Mouse (Mus musculus) midbrain, postnatal 0 days (tissue): ENCODE results near the gene Carns1. TPM values are rescaled to one million over a fixed set of nuclear protein-coding genes. Genes with fewer than 3 reads are reported as not detected.

Source experiments
- ATAC-seq: fragments of 200-750 bp; cut with Nextera tagmentation; 2 replicates; pipeline ENCODE4 v1.8.0; 2017; ENCODE audit warnings: moderate number of reproducible peaks, mild to moderate bottlenecking, moderate TSS enrichment, moderate library complexity; ENCODE audit not compliant: low FRiP score
- DNase-seq: peaks from one replicate; pipeline ENCODE4 v3.0.0-alpha.2; 2015; ENCODE audit warnings: low spot score
- H3K27ac ChIP-seq: fragments of 300-500 bp; sonication (generic); 2 replicates; pipeline ENCODE4 v1.5.1; 2014; ENCODE audit warnings: low read depth, mild to moderate bottlenecking, low read length, mixed read lengths
- H3K27me3 ChIP-seq: fragments of 300-500 bp; sonication (generic); 2 replicates; pipeline ENCODE4 v1.6.1; 2014; ENCODE audit warnings: low read length, control low read depth, mixed read lengths; ENCODE audit not compliant: insufficient read depth
- H3K36me3 ChIP-seq: fragments of 300-500 bp; sonication (generic); 2 replicates; pipeline ENCODE4 v1.6.1; 2014; ENCODE audit warnings: low read length, control low read depth, mixed read lengths; ENCODE audit not compliant: insufficient read depth
- H3K4me1 ChIP-seq: fragments of 300-500 bp; sonication (generic); 2 replicates; pipeline ENCODE4 v1.6.1; 2014; ENCODE audit warnings: mild to moderate bottlenecking, control low read depth, antibody characterized with exemption, low read length, mixed read lengths; ENCODE audit not compliant: insufficient read depth
- H3K4me2 ChIP-seq: fragments of 300-500 bp; sonication (generic); 2 replicates; pipeline ENCODE4 v1.6.1; 2014; ENCODE audit warnings: low read depth, mild to moderate bottlenecking, low read length, mixed read lengths; ENCODE audit not compliant: poor library complexity, severe bottlenecking
- H3K4me3 ChIP-seq: fragments of 300-500 bp; sonication (generic); 2 replicates; pipeline ENCODE4 v1.5.1; 2014; ENCODE audit warnings: low read depth, mild to moderate bottlenecking, low read length, moderate library complexity
- H3K9ac ChIP-seq: fragments of 300-500 bp; sonication (generic); replicated peaks from 2 replicates; pipeline ENCODE4 v1.6.1; 2014; ENCODE audit warnings: mild to moderate bottlenecking, low read length, moderate library complexity, mixed read lengths; ENCODE audit not compliant: poor library complexity, severe bottlenecking
- H3K9me3 ChIP-seq: fragments of 300-500 bp; sonication (generic); 2 replicates; pipeline ENCODE4 v1.6.1; 2016; ENCODE audit warnings: low read length, control low read depth
- CTCF ChIP-seq: IDR thresholded peaks from 2 replicates; pipeline ENCODE4 v1.5.1; 2016; ENCODE audit warnings: antibody characterized with exemption, mild to moderate bottlenecking
- WGBS: fragments of 180-500 bp; shearing (Covaris S2); extraction: QIAGEN DNeasy Blood & Tissue Kit; methylation state at CpG from one replicate; pipeline ENCODE4 v1.1.7; 2014; 5-methylcytosine and 5-hydroxymethylcytosine counted together
- polyA plus RNA-seq: library from polyadenylated mRNA; unstranded; fragments of >200 nt; fragmentation: Nextera tagmentation; extraction: Ambion mirVana; gene quantifications from 2 replicates; pipeline ENCODE4 v1.2.1, GENCODE M21; 2015
- total RNA-seq: library from RNA; depleted of rRNA; stranded (reverse); fragments of >200 nt; gene quantifications from 2 replicates; pipeline ENCODE4 v1.2.3, GENCODE M21; 2014

The Carns1 gene
- total and polyA plus RNA-seq, 2 experiments from 2014 or later = 6.6 to 6.9 TPM

DNA sequence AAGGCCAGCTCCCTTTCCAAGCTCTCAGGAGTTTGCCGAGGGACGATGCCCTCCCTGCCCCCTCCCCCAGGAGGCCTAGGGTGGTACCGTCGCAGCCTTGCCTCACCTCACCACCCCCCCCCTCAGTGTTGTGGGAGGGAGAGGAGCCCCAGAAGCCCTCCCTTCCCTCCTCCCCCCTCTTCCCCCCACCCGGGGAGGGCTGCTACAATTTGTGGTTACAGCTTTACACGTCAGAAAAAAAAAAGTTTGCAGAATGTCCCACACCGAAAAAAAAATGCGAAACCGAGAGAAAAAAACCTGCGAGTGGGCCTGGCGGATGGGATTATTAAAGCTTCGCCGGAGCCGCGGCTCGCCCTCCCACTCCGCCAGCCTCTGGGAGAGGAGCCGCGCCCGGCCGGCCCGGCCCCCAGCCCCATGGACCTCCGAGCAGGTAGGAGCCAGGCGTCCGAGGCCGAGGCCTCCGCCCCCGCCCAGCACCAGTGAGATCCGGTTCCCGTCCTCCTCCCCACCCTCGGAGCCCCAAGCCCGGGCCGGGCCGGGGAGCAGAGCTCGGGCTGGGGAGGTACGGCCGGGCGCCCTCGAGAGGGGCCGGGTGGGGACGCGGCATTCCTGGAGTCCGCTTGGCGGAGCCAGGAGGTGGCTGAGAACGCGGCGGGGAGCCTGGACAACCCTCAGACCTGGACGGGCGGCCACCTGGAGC, 38.9 kb upstream of the Carns1 start, which contains the start of the genes Clcf1 and AC109138.7:
Gene Clcf1 (plus strand): TSS at position 168 of the 700 bp plus-strand sequence.
Gene AC109138.7 (plus strand): TSS at position 287 of the 700 bp plus-strand sequence.
- Histone ChIP-seq H3K4me3 (peak within 1 kb of the TSS; percentile 39), H3K27ac (no peak within 1 kb of the TSS), H3K9me3 (no peaks in the 10 kb centered on the region), H3K4me2 (peak within 1 kb of the TSS; percentile 91), H3K36me3 (no peaks in the 10 kb centered on the region), H3K4me1 (peaks cover 7% of the 10 kb centered on the region; the same call in 1 of the 2 replicates), H3K9ac (peak within 1 kb of the TSS; percentile 59), H3K27me3 (peaks cover 44% of the 10 kb centered on the region)
- under 1% methylated on average over 39 of the region's 49 CpGs for WGBS
- TF ChIP-seq CTCF = no peak
- DNase-seq = no peak
- 0 out of 2 replicates have a peak, but pooled peaks have one; percentile 31 for ATAC-seq

DNA sequence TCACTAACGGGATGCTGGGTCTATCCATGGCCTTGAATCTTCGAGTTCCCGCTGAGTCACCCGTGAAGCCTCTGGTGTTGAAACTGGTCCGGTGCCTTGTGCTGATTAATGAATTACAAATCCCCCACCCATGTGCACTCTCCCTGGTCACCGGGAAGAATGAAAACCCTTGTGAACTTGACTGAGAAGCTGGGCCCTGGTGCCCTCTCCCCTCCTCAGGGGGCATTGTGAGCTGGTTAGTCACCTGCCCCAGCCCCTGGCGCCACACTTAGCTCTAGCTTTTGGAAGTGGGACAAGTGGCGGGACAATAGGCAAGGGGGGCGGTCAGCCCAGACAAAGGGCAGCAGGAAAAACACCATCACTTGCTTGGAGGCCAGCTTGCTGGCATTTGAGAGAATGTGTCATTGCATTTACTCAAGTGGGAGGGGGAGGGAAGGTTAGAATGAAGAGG, 38.3 kb upstream of the Carns1 start:
- DNase-seq (no peak), ATAC-seq (no peak)
- no peak for TF ChIP-seq CTCF
- H3K4me2 ChIP-seq = peak overlapping the region; percentile 91; the same call in 1 of the 2 replicates
- H3K9ac ChIP-seq = no peak overlapping the region
- WGBS = 8% methylated on average over 9 of the region's 9 CpGs
- no peak overlapping the region for H3K27ac ChIP-seq
- no peaks in the 10 kb centered on the region for H3K36me3 ChIP-seq
- peaks cover 44% of the 10 kb centered on the region for H3K27me3 ChIP-seq
- H3K9me3 ChIP-seq = no peaks in the 10 kb centered on the region
- no peak overlapping the region for H3K4me3 ChIP-seq
- peaks cover 7% of the 10 kb centered on the region; the same call in 1 of the 2 replicates for H3K4me1 ChIP-seq

DNA sequence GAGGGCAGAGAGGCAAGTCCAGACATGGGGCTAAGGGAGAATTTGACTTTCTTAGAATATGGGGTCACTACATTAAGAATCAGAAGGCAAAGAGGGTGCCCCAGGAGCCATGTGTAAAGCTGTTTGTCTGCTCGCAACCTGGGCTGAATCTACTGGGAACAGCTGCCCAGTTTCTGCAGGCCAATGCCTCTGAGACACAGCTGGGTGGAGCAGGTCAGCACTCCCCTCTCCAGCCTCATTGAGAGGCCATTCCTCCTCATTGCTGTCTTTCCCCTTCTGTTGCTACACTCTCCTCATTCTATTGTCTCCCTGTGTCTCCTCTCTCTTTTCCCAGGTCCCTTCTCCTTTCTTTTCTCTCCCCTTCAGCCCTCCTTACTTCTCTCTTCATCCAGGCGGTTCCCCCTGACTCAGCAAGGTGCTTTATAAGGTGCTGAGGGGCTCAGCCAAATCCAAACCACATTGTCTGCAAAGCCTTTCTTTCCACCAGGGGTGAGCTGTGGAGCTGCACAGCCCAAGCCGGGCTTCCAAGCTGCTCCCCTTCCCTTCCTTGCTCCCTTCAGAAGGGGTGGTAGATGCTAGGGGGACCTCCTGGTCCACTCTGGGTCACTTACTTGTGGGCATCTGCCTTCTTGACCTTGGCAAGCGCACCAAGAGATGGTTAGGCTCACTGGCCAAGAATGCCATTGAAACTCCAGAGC, 36.8 kb upstream of the Carns1 start:
- peaks cover 7% of the 10 kb centered on the region; the same call in 1 of the 2 replicates for H3K4me1 ChIP-seq
- no peaks in the 10 kb centered on the region for H3K9me3 ChIP-seq
- H3K9ac ChIP-seq = no peak overlapping the region
- no peak for TF ChIP-seq CTCF
- peaks cover 42% of the 10 kb centered on the region for H3K27me3 ChIP-seq
- H3K4me2 ChIP-seq = no peak overlapping the region
- 25% methylated on average over 4 of the region's 4 CpGs for WGBS
- no peaks in the 10 kb centered on the region for H3K36me3 ChIP-seq
- H3K27ac ChIP-seq = no peak overlapping the region
- ATAC-seq (no peak), DNase-seq (no peak)
- H3K4me3 ChIP-seq = no peak overlapping the region

GRCm38 (mm10) chr19:4208563-4208962, 33.3 kb upstream of the Carns1 start:
- ATAC-seq (no peak), DNase-seq (no peak)
- H3K4me2 ChIP-seq = no peak overlapping the region
- no peak overlapping the region for H3K9ac ChIP-seq
- no peak for TF ChIP-seq CTCF
- H3K4me1 ChIP-seq = no peaks in the 10 kb centered on the region
- no peak overlapping the region for H3K27ac ChIP-seq
- no peaks in the 10 kb centered on the region for H3K9me3 ChIP-seq
- H3K27me3 ChIP-seq = peaks cover 24% of the 10 kb centered on the region
- 75% methylated on average over 5 of the region's 5 CpGs for WGBS
- H3K36me3 ChIP-seq = no peaks in the 10 kb centered on the region
- no peak overlapping the region for H3K4me3 ChIP-seq

GRCm38 (mm10) chr19:4206971-4207370, 31.7 kb upstream of the Carns1 start:
- H3K27me3 ChIP-seq = peaks cover 12% of the 10 kb centered on the region
- ATAC-seq (no peak), DNase-seq (peak; percentile 66)
- H3K27ac ChIP-seq = no peak overlapping the region
- H3K9ac ChIP-seq = no peak overlapping the region
- no peak overlapping the region for H3K4me3 ChIP-seq
- TF ChIP-seq CTCF = peak; percentile 90
- H3K36me3 ChIP-seq = no peaks in the 10 kb centered on the region
- H3K4me1 ChIP-seq = peaks cover 3% of the 10 kb centered on the region; the same call in 1 of the 2 replicates
- 3% methylated on average over 2 of the region's 2 CpGs for WGBS
- no peaks in the 10 kb centered on the region for H3K9me3 ChIP-seq
- H3K4me2 ChIP-seq = no peak overlapping the region

GRCm38 (mm10) chr19:4204889-4205288, 29.6 kb upstream of the Carns1 start:
- no peak overlapping the region for H3K27ac ChIP-seq
- 62% methylated on average over 4 of the region's 4 CpGs for WGBS
- no peak overlapping the region for H3K9ac ChIP-seq
- H3K36me3 ChIP-seq = no peaks in the 10 kb centered on the region
- DNase-seq (no peak), ATAC-seq (no peak)
- no peak overlapping the region for H3K4me3 ChIP-seq
- H3K9me3 ChIP-seq = no peaks in the 10 kb centered on the region
- H3K4me1 ChIP-seq = peaks cover 10% of the 10 kb centered on the region
- peaks cover 4% of the 10 kb centered on the region; the same call in 1 of the 2 replicates for H3K27me3 ChIP-seq
- TF ChIP-seq CTCF = 0 out of 2 replicates have a peak, but pooled peaks have one; percentile 13
- no peak overlapping the region for H3K4me2 ChIP-seq
